Mouse (Mus musculus) erythroblast, embryonic 14.5 days (primary cell): ENCODE results near the gene Sox6. TPM values are rescaled to one million over a fixed set of nuclear protein-coding genes. Genes with fewer than 3 reads are reported as not detected.

Source experiments
- H3K27me3 ChIP-seq: 2 replicates; pipeline ENCODE4 v1.6.1; 2012; ENCODE audit warnings: inconsistent platforms; ENCODE audit not compliant: control insufficient read depth
- H3K36me3 ChIP-seq: 2 replicates; pipeline ENCODE4 v1.6.1; 2012; ENCODE audit warnings: mild to moderate bottlenecking, inconsistent platforms; ENCODE audit not compliant: control insufficient read depth
- H3K4me1 ChIP-seq: 2 replicates; pipeline ENCODE4 v1.6.1; 2012; ENCODE audit warnings: inconsistent platforms; ENCODE audit not compliant: control insufficient read depth
- H3K4me3 ChIP-seq: replicated peaks from 2 replicates; pipeline ENCODE3; 2012; ENCODE audit warnings: moderate library complexity, mild to moderate bottlenecking, inconsistent platforms
- H3K9me3 ChIP-seq: 2 replicates; pipeline ENCODE4 v1.6.1; 2012; ENCODE audit warnings: low read length, inconsistent platforms, mixed read lengths; ENCODE audit not compliant: control insufficient read depth
- GATA1 ChIP-seq: IDR thresholded peaks from 2 replicates; pipeline ENCODE4 v1.6.1; 2012; ENCODE audit warnings: low read length, inconsistent platforms, mixed read lengths
- TAL1 ChIP-seq: IDR thresholded peaks from 3 replicates; pipeline ENCODE4 v1.6.1; 2012; ENCODE audit warnings: low read length, inconsistent platforms, mixed read lengths
- polyA plus RNA-seq: library from polyadenylated mRNA; stranded (reverse); fragments of >175 nt; gene quantifications from 2 replicates; pipeline ENCODE4 v1.2.3, GENCODE M21; 2012

Sox6 gene
- polyA plus RNA-seq, 1 experiment: 3.7 TPM

- Histone ChIP-seq H3K27me3 (no peaks in the 10 kb centered on the region), H3K9me3 (no peaks in the 10 kb centered on the region), H3K4me1 (peaks cover 5% of the 10 kb centered on the region), H3K4me3 (no peak overlapping the region), H3K36me3 (no peaks in the 10 kb centered on the region)
- no peak for TF ChIP-seq TAL1
- TF ChIP-seq GATA1: no peak
These were observed 178.8 kb downstream of the Sox6 start for GRCm38 (mm10) chr7:115859691-115860401.

- Histone ChIP-seq H3K9me3 (no peaks in the 10 kb centered on the region), H3K4me3 (no peak overlapping the region), H3K27me3 (no peaks in the 10 kb centered on the region), H3K4me1 (peaks cover 30% of the 10 kb centered on the region), H3K36me3 (no peaks in the 10 kb centered on the region; the same call in 1 of the 2 replicates)
- TF ChIP-seq TAL1: no peak
- TF ChIP-seq GATA1: no peak
These were observed 187.5 kb downstream of the Sox6 start for GRCm38 (mm10) chr7:115851131-115851530.

DNA sequence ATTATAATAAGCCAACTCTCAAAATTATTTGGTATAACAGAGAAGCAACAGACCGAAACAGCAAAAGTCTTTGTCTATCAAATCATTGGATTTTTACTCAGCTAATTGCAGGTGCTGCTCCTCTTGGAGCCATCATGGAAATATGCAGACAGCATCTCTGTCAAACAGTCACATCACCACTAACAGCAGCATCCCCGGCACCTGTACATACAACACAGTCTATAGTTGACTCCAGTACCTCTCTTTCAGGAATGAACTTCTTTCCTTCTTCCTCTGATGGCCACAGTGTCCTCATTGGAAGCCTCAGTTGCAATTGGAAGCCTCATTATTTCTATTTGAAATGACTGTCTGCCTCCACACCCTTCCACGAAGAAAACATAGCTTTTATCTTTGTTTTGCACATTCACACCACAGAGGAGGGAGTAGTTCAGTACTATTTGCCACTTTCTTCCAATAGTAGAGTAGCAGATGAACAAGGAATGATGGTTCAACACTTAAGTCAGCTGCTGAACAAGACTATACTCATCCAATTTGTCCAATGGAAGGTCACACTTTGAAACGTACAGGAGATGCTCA is 192.7 kb downstream of the Sox6 start:
- H3K4me3 ChIP-seq: peak overlapping the region; percentile 70
- no peaks in the 10 kb centered on the region for H3K27me3 ChIP-seq
- H3K36me3 ChIP-seq: peaks cover 31% of the 10 kb centered on the region
- H3K4me1 ChIP-seq: peaks cover 55% of the 10 kb centered on the region
- peak; percentile 33; the same call in 1 of the 2 replicates for TF ChIP-seq GATA1
- TF ChIP-seq TAL1: peak; percentile 81
- no peaks in the 10 kb centered on the region for H3K9me3 ChIP-seq

- peak; percentile 70 for TF ChIP-seq TAL1
- TF ChIP-seq GATA1: peak; percentile 74
- H3K4me1 ChIP-seq: peaks cover 64% of the 10 kb centered on the region
- peak overlapping the region; percentile 70 for H3K4me3 ChIP-seq
- peaks cover 38% of the 10 kb centered on the region for H3K36me3 ChIP-seq
- no peaks in the 10 kb centered on the region for H3K27me3 ChIP-seq
- H3K9me3 ChIP-seq: no peaks in the 10 kb centered on the region
These were observed 193.7 kb downstream of the Sox6 start for GRCm38 (mm10) chr7:115844910-115845309.

- Histone ChIP-seq H3K4me3 (peak overlapping the region; percentile 70), H3K4me1 (peaks cover 67% of the 10 kb centered on the region), H3K27me3 (no peaks in the 10 kb centered on the region), H3K36me3 (peaks cover 41% of the 10 kb centered on the region), H3K9me3 (no peaks in the 10 kb centered on the region)
- no peak for TF ChIP-seq GATA1
- TF ChIP-seq TAL1: no peak
These were observed 194.2 kb downstream of the Sox6 start for GRCm38 (mm10) chr7:115844431-115844830.

- H3K27me3 ChIP-seq: no peaks in the 10 kb centered on the region
- H3K4me1 ChIP-seq: peaks cover 68% of the 10 kb centered on the region
- H3K9me3 ChIP-seq: no peaks in the 10 kb centered on the region
- TF ChIP-seq TAL1: no peak
- no peak for TF ChIP-seq GATA1
- H3K4me3 ChIP-seq: peak overlapping the region; percentile 70
- H3K36me3 ChIP-seq: peaks cover 54% of the 10 kb centered on the region
These were observed 196.3 kb downstream of the Sox6 start for GRCm38 (mm10) chr7:115842251-115842650.

- Histone ChIP-seq H3K4me3 (peak overlapping the region; percentile 70), H3K4me1 (peaks cover 71% of the 10 kb centered on the region)
These were observed 198.0 kb downstream of the Sox6 start for GRCm38 (mm10) chr7:115840613-115841012.

GRCm38 (mm10) chr7:115835005-115835404 is 203.6 kb downstream of the Sox6 start:
- Histone ChIP-seq H3K4me3 (no peak overlapping the region), H3K27me3 (no peaks in the 10 kb centered on the region), H3K4me1 (peaks cover 93% of the 10 kb centered on the region), H3K36me3 (peaks cover 84% of the 10 kb centered on the region), H3K9me3 (no peaks in the 10 kb centered on the region)
- no peak for TF ChIP-seq TAL1

More at GRCm38 (mm10) chr7:115840613-115841012, 198.0 kb downstream of the Sox6 start:
- Histone ChIP-seq H3K27me3 (no peaks in the 10 kb centered on the region), H3K36me3 (peaks cover 71% of the 10 kb centered on the region), H3K9me3 (no peaks in the 10 kb centered on the region)
- TF ChIP-seq TAL1 (no peak), GATA1 (no peak; the same call in 1 of the 2 replicates)

- TF ChIP-seq TAL1: no peak
- no peaks in the 10 kb centered on the region for H3K27me3 ChIP-seq
- no peaks in the 10 kb centered on the region for H3K9me3 ChIP-seq
- no peak overlapping the region for H3K4me3 ChIP-seq
- H3K36me3 ChIP-seq: peaks cover 89% of the 10 kb centered on the region
- H3K4me1 ChIP-seq: peaks cover 92% of the 10 kb centered on the region
These were observed 204.9 kb downstream of the Sox6 start for GRCm38 (mm10) chr7:115833701-115834100.
